Mouse (Mus musculus) cerebellum, adult 2 months (tissue): ENCODE results near the gene Sh3yl1. TPM values are rescaled to one million over a fixed set of nuclear protein-coding genes. Genes with fewer than 3 reads are reported as not detected.

Source experiments
- DNase-seq, 2 experiments: peaks; one replicate each; pipeline ENCODE4 v3.0.0; 2021
- H3K27ac ChIP-seq: fragments of 200-500 bp; 2 replicates; pipeline ENCODE4 v1.5.1; 2012; ENCODE audit warnings: low read length, control low read depth, inconsistent platforms; ENCODE audit not compliant: insufficient read depth
- H3K27me3 ChIP-seq: fragments of 200-500 bp; 2 replicates; pipeline ENCODE4 v1.6.1; 2012; ENCODE audit warnings: inconsistent platforms, mild to moderate bottlenecking, low read length, moderate library complexity; ENCODE audit not compliant: control insufficient read depth, insufficient read depth
- H3K4me1 ChIP-seq: fragments of 200-500 bp; 2 replicates; pipeline ENCODE4 v1.6.1; 2011; ENCODE audit warnings: low read length; ENCODE audit not compliant: control insufficient read depth, insufficient read depth
- H3K4me3 ChIP-seq: fragments of 200-500 bp; replicated peaks from 2 replicates; pipeline ENCODE3; 2011; ENCODE audit warnings: mild to moderate bottlenecking, low read depth, low read length, control low read depth; ENCODE audit not compliant: insufficient read depth
- CTCF ChIP-seq: fragments of 200-500 bp; IDR thresholded peaks from 2 replicates; pipeline ENCODE4 v1.5.1; 2011; ENCODE audit warnings: low read depth, mild to moderate bottlenecking, control low read depth, low read length, moderate library complexity, borderline replicate concordance; ENCODE audit not compliant: insufficient read depth
- POLR2A ChIP-seq: fragments of 200-500 bp; IDR thresholded peaks from 2 replicates; pipeline ENCODE4 v1.6.1; 2011; ENCODE audit warnings: low read length, control low read depth, borderline replicate concordance; ENCODE audit not compliant: insufficient read depth
- WGBS: fragments of 180-500 bp; shearing (Covaris S2); methylation state at CpG from one replicate; pipeline ENCODE4 v1.1.7; 2018; 5-methylcytosine and 5-hydroxymethylcytosine counted together
- polyA plus RNA-seq: library from polyadenylated mRNA; depleted of rRNA; stranded (reverse); fragments of >200 nt; gene quantifications from 2 replicates; pipeline ENCODE4 v1.2.3, GENCODE M21; 2012

Gene Sh3yl1
- polyA plus RNA-seq, 1 experiment = 8.5 TPM

DNA sequence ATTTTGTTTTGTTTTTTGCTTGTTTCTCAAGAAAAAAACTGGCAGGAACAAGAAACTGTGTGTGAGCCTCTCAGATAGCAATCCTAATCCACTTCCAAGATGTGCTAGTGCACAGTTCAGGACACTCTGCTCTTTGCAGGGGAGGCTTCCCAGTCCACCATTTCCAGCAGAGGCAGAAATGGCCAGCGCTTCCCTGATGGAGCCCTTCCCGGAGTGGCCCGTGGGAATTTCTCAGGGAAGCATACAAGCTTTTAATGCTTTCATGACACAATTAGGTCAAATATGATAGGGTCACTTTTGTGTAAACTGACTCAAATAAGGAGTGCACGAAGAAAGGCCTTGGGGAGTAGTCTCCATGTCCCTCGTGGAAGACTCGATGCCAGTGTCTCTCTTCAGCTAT, 25.6 kb upstream of the Sh3yl1 start:
- peaks cover 6% of the 10 kb centered on the region; the same call in 1 of the 2 replicates for H3K27me3 ChIP-seq
- no peak overlapping the region for H3K27ac ChIP-seq
- no peak overlapping the region for H3K4me3 ChIP-seq
- H3K4me1 ChIP-seq = no peaks in the 10 kb centered on the region
- 74% methylated on average over 6 of the region's 6 CpGs for WGBS
- DNase-seq = no peak
- TF ChIP-seq CTCF = no peak
- TF ChIP-seq POLR2A = no peak

DNA sequence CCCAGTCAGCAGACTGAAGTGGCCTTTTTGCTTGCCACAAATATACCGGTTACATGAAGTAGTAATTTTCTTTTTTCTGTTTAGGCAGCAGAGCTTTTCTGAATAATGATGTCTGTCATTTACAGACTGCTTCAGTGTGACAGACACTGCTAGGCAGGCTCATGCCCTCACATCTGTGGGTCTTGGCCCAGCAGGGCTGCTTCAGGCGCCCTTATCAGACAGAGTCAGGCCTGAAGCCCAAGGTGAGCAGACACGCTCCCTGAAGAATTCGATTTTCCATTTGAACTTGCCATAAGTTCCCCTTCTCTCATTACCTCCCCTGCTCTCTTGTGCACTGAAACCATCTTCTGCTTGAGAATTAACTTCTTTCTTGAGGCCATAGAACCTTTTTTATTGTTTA, 23.5 kb upstream of the Sh3yl1 start:
- H3K4me3 ChIP-seq = no peak overlapping the region
- H3K27ac ChIP-seq = no peak overlapping the region
- no peak for DNase-seq
- 88% methylated on average over 4 of the region's 4 CpGs for WGBS
- peaks cover 6% of the 10 kb centered on the region; the same call in 1 of the 2 replicates for H3K27me3 ChIP-seq
- H3K4me1 ChIP-seq = no peaks in the 10 kb centered on the region
- TF ChIP-seq CTCF = no peak
- TF ChIP-seq POLR2A = no peak

DNA sequence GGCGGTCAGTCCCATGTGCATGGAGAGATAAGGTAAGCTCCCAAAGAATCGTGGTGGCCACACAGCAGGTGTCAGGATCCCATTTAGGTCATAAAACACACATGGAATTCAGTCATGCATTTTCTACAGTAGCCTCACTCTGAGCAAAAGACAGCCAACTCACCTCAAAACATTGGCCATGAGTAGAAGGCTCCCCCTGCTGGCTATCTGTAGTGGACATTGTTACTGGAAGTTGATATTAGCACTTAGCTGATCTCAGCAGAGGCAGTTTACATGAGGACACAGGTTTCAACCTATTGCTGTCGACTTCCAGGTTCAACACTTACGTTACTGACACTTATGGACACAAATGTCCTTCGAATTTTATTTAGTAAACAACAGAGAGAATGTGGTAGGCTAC, 21.4 kb upstream of the Sh3yl1 start:
- Histone ChIP-seq H3K4me1 (no peaks in the 10 kb centered on the region), H3K4me3 (no peak overlapping the region), H3K27ac (no peak overlapping the region), H3K27me3 (no peaks in the 10 kb centered on the region; the same call in 1 of the 2 replicates)
- DNase-seq = peak; percentile 32 to 50
- TF ChIP-seq POLR2A = no peak
- TF ChIP-seq CTCF = peak; percentile 64
- 30% methylated on average over 5 of the region's 5 CpGs for WGBS

GRCm38 (mm10) chr12:30891438-30891837, 20.0 kb upstream of the Sh3yl1 start:
- H3K27me3 ChIP-seq = no peaks in the 10 kb centered on the region
- DNase-seq = no peak
- no peak overlapping the region for H3K27ac ChIP-seq
- TF ChIP-seq POLR2A (no peak), CTCF (no peak)
- no peaks in the 10 kb centered on the region for H3K4me1 ChIP-seq
- H3K4me3 ChIP-seq = no peak overlapping the region
- WGBS = 89% methylated on average over 7 of the region's 7 CpGs

- WGBS = 98% methylated on average over 4 of the region's 4 CpGs
- Histone ChIP-seq H3K27ac (no peak overlapping the region), H3K27me3 (no peaks in the 10 kb centered on the region), H3K4me3 (no peak overlapping the region), H3K4me1 (no peaks in the 10 kb centered on the region)
- no peak for DNase-seq
- no peak for TF ChIP-seq CTCF
- no peak for TF ChIP-seq POLR2A
Measured at GRCm38 (mm10) chr12:30897039-30897438, 14.4 kb upstream of the Sh3yl1 start.

DNA sequence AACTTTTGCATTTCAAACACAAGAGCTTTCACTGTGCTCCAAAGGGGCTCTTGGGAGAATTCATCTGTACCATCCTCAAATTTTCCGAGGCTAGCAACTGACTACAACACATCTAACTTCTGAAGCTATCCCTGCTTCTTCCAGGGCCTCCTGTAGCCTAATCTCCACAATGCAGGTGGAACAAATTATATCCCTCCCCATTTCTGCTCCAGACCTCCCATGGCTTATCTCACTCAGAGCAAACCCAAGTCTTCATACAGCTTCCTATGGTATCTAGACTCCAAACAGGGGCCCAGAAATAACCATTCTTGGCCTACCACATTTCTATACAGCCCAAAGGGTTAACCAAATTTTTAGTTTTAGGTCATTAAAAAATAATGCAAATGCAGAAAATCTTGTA, 2.8 kb upstream of the Sh3yl1 start:
- no peak for DNase-seq
- Histone ChIP-seq H3K4me3 (no peak overlapping the region), H3K27ac (no peak overlapping the region), H3K27me3 (no peaks in the 10 kb centered on the region), H3K4me1 (peaks cover 2% of the 10 kb centered on the region)
- TF ChIP-seq CTCF (no peak), POLR2A (no peak)
- 81% methylated on average over 1 of the region's 1 CpGs for WGBS

- no peak for DNase-seq
- TF ChIP-seq CTCF = no peak
- no peak for TF ChIP-seq POLR2A
- Histone ChIP-seq H3K4me1 (peaks cover 2% of the 10 kb centered on the region), H3K27ac (no peak overlapping the region), H3K4me3 (no peak overlapping the region), H3K27me3 (no peaks in the 10 kb centered on the region)
- WGBS = 64% methylated on average over 2 of the region's 2 CpGs
Measured at GRCm38 (mm10) chr12:30909881-30910280, 1.6 kb upstream of the Sh3yl1 start.

DNA sequence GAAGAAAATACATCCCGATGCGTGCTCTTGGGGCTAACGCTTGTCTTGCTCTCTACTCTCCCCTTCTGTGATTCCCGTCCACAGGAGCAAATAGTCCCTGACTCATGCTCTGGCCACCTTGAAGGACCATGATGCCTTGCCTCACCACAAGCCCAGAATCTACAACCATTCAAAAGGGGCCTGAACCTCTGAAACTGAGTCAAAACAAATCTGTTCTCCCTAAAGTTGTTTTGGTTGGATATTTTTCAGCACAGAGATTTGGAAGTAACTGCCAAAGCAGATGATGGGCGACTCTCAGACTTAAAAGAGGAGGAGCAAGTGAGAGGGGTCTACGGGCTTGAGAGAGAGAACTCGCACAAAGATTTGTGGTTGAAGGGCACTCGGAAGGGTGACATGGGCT, 608 bp upstream of the Sh3yl1 start:
- Histone ChIP-seq H3K27ac (peak overlapping the region; percentile 49; the same call in 1 of the 2 replicates), H3K4me1 (peaks cover 2% of the 10 kb centered on the region), H3K4me3 (peak overlapping the region; percentile 86), H3K27me3 (no peaks in the 10 kb centered on the region)
- TF ChIP-seq CTCF (no peak), POLR2A (no peak)
- DNase-seq = peak in 1 of 2 experiments; percentile 20
- WGBS = 11% methylated on average over 8 of the region's 8 CpGs

- WGBS = under 1% methylated on average over 19 of the region's 19 CpGs
- peaks cover 2% of the 10 kb centered on the region for H3K4me1 ChIP-seq
- H3K4me3 ChIP-seq = peak overlapping the region; percentile 86
- H3K27me3 ChIP-seq = no peaks in the 10 kb centered on the region
- peak in 1 of 2 experiments; percentile 65 for DNase-seq
- peak overlapping the region; percentile 8; the same call in 1 of the 2 replicates for H3K27ac ChIP-seq
- TF ChIP-seq CTCF (no peak), POLR2A (no peak)
Measured at GRCm38 (mm10) chr12:30912048-30912381, 547 bp downstream of the Sh3yl1 start.
